Mouse (Mus musculus): ENCODE data around the gene Gm45062. TPM values are rescaled to one million over a fixed set of nuclear protein-coding genes. Genes with fewer than 3 reads are reported as not detected.

The Gm45062 gene
- total and polyA plus RNA-seq, 3 experiments, result 2.2 to 3.6 TPM; not detected in 1

GRCm38 (mm10) chr6:8645708-8646107, 386.5 kb downstream of the Gm45062 start:
- Histone ChIP-seq H3K9me3 (replicated peaks; ENCODE audit: insufficient read depth, low read length) (no peaks in the 10 kb centered on the region), H3K4me1 (ENCODE audit: control insufficient read depth in 1 of 2, insufficient read depth in 2 of 2, low read length in 2 of 2) (peaks cover 8 to 42% of the 10 kb centered on the region in 2 experiments), H3K27me3 (ENCODE audit: control insufficient read depth in 1 of 2, insufficient read depth in 2 of 2, low read length in 2 of 2) (no peaks in the 10 kb centered on the region), H3K27ac (ENCODE audit: control insufficient read depth, low read depth, low read length) (no peak overlapping the region), H3K9ac (ENCODE audit: control insufficient read depth, low read depth, low read length, poor library complexity, severe bottlenecking) (no peak overlapping the region), H3K79me2 (ENCODE audit: control insufficient read depth, insufficient read depth, low read length, poor library complexity) (no peaks in the 10 kb centered on the region), H3K36me3 (ENCODE audit: control insufficient read depth in 1 of 2, insufficient read depth in 2 of 2, low read length in 2 of 2) (peaks cover 0 to 41% of the 10 kb centered on the region in 2 experiments; a peak in 2 of 4 replicates), H3K4me3 (ENCODE audit: control insufficient read depth in 1 of 2, insufficient read depth in 1 of 2, low read depth in 2 of 2, low read length in 2 of 2) (no peak overlapping the region)
- DNase-seq (ENCODE audit: low read depth, low spot score), result no peak
- no peak for TF ChIP-seq TAL1 (IDR thresholded peaks at IDR 0.05; ENCODE audit: low read length)
- no peak for TF ChIP-seq MYC (IDR thresholded peaks at IDR 0.05; ENCODE audit: low read depth, low read length)
- TF ChIP-seq NELFE (IDR thresholded peaks at IDR 0.05; ENCODE audit: low read depth, low read length), result no peak
- no peak for TF ChIP-seq RCOR1 (IDR thresholded peaks at IDR 0.05; ENCODE audit: low read depth, low read length)
- no peak for TF ChIP-seq MEF2A (IDR thresholded peaks at IDR 0.05; ENCODE audit: extremely low read depth, insufficient replicate concordance, low read depth, low read length, poor library complexity, severe bottlenecking)
- TF ChIP-seq MXI1 (IDR thresholded peaks at IDR 0.05; ENCODE audit: low read depth, low read length), result no peak
- TF ChIP-seq MAX (IDR thresholded peaks at IDR 0.05; ENCODE audit: low read length), result no peak
- no peak for TF ChIP-seq USF1 (IDR thresholded peaks at IDR 0.05; ENCODE audit: low read depth, low read length)
- no peak for TF ChIP-seq CTCF (IDR thresholded peaks at IDR 0.05 in 2 of 3, conservative IDR thresholded peaks at IDR 0.05 in 1 of 3; ENCODE audit: control insufficient read depth in 1 of 3, insufficient read depth in 1 of 3, low read depth in 2 of 3, low read length in 3 of 3, poor library complexity in 1 of 3, severe bottlenecking in 1 of 3)
- no peak for TF ChIP-seq MAZ (IDR thresholded peaks at IDR 0.05; ENCODE audit: low read depth, low read length)
- no peak for TF ChIP-seq TCF12 (IDR thresholded peaks at IDR 0.05; ENCODE audit: low read depth, low read length)
- no peak for TF ChIP-seq RAD21 (IDR thresholded peaks at IDR 0.05; ENCODE audit: low read depth, low read length)
- TF ChIP-seq POLR2A (IDR thresholded peaks at IDR 0.05; ENCODE audit: control insufficient read depth in 1 of 2, insufficient read depth in 1 of 2, low read depth in 1 of 2, low read length in 2 of 2, poor library complexity in 1 of 2), result no peak
- TF ChIP-seq E2F4 (IDR thresholded peaks at IDR 0.05; ENCODE audit: borderline replicate concordance, low read depth, low read length), result no peak
- no peak for TF ChIP-seq MYB (IDR thresholded peaks at IDR 0.05; ENCODE audit: low read depth, low read length)
- no peak for TF ChIP-seq NRF1 (IDR thresholded peaks at IDR 0.05; ENCODE audit: insufficient read depth, low read depth, low read length, poor library complexity, severe bottlenecking)
- TF ChIP-seq TBP (IDR thresholded peaks at IDR 0.05; ENCODE audit: low read depth, low read length), result no peak

Other genes with a start within 250 kb of the Gm45062 start
- not detected in 2 replicates for gene Col28a1, start 66.8 kb upstream of the Gm45062 start, total RNA-seq (2012; rRNA removed)
- not detected for gene Col28a1, start 66.8 kb upstream of the Gm45062 start, polyA plus RNA-seq (2012; ENCODE audit: insufficient read depth in 1 of 2, insufficient read length in 2 of 2, low read depth in 1 of 2, low replicate concordance in 2 of 2, missing spikeins in 1 of 2)
- 15.1 and 15.6 TPM in 2 replicates for gene Mios, start 50.2 kb upstream of the Gm45062 start, total RNA-seq (2012; rRNA removed)
- gene Mios, start 50.2 kb upstream of the Gm45062 start, polyA plus RNA-seq (2012; ENCODE audit: insufficient read depth in 1 of 2, insufficient read length in 2 of 2, low read depth in 1 of 2, low replicate concordance in 2 of 2, missing spikeins in 1 of 2), result 10 to 100 TPM in 1 of 2 experiments, not detected in 1; 11.4 TPM
- gene Rpa3, start 277 bp upstream of the Gm45062 start, total RNA-seq (2012; rRNA removed), result 77.2 and 78.2 TPM in 2 replicates
- 10 to 100 TPM in 1 of 2 experiments, not detected in 1; 80.9 TPM for gene Rpa3, start 277 bp upstream of the Gm45062 start, polyA plus RNA-seq (2012; ENCODE audit: insufficient read depth in 1 of 2, insufficient read length in 2 of 2, low read depth in 1 of 2, low replicate concordance in 2 of 2, missing spikeins in 1 of 2)
- 5.3 and 5.9 TPM in 2 replicates for gene Umad1, start 162 bp upstream of the Gm45062 start, total RNA-seq (2012; rRNA removed)
- 1 to 10 TPM in 1 of 2 experiments, not detected in 1; 9.7 TPM for gene Umad1, start 162 bp upstream of the Gm45062 start, polyA plus RNA-seq (2012; ENCODE audit: insufficient read depth in 1 of 2, insufficient read length in 2 of 2, low read depth in 1 of 2, low replicate concordance in 2 of 2, missing spikeins in 1 of 2)